Mouse (Mus musculus) heart, adult 2 months (tissue): ENCODE results near the gene Foxa1.

Experiments
- CTCF ChIP-seq: fragments of 200-600 bp; IDR thresholded peaks from 2 replicates; pipeline ENCODE4 v1.8.1; 2022; ENCODE audit warnings: antibody characterized with exemption, mild to moderate bottlenecking, moderate library complexity
- POLR2A ChIP-seq: fragments of 200-500 bp; IDR thresholded peaks from 2 replicates; pipeline ENCODE4 v1.6.1; 2011; ENCODE audit warnings: mild to moderate bottlenecking, low read depth, low read length, control low read depth; ENCODE audit not compliant: insufficient read depth

DNA sequence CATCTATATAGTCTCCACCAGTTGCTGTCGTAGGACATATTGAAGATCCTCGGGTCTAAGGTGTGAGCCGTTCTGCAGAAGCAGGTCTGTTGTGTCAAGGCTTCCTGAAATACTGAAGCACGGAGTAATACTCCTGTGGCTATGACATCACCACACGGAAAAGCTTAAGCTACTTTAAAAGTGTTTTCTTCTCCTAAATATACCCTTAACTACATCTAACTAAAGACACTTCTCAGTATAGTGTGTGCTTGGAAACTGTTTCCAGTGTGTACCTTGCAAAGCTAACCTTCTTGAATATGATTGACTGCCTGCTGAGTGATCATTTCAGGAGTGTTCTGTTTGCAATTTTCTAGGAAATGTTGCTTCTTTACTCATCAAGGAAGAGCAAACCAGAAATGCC, 35.2 kb downstream of the Foxa1 start:
- TF ChIP-seq POLR2A, result no peak
- no peak for TF ChIP-seq CTCF
